Mouse (Mus musculus): ENCODE measurements around the gene Gpr152.

DNA sequence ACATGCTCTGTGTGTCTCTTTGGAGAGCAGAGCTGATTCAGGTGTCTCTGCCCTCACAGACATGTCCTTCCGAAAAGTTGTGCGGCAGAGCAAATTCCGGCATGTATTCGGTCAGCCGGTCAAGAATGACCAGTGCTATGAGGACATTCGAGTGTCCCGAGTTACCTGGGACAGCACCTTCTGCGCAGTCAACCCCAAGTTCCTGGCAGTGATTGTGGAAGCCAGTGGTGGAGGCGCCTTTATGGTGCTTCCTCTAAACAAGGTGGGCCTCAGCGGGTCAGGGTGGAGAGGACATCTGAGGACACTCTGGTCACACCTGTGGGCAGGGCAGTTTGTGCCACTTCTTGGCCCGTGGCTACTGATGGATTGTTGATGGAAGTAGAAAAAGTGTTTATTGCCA, 9.7 kb downstream of the Gpr152 start:
- TF ChIP-seq POLR2A (IDR thresholded peaks at IDR 0.05; ENCODE audit: low read depth, low read length) (no peak), CTCF (IDR thresholded peaks at IDR 0.05; ENCODE audit: extremely low read depth, insufficient read length, insufficient replicate concordance, low read depth, low read length) (no peak)

Measured in small intestine, adult 2 months (tissue).